Mouse (Mus musculus): Measurements from ENCODE around the gene Actn4.
"Not testable (repeated sequence)": the region's sequence is repeated elsewhere in the genome, so short reads cannot be mapped to it uniquely, and the experiment has no call there.

Gene Actn4

GRCm38 (mm10) chr7:28969672-28970394 is 7.7 kb upstream of the Actn4 start:
- no peak for DNase-seq

- DNase-seq, result no peak
Observed at GRCm38 (mm10) chr7:28969271-28969670, 7.1 kb upstream of the Actn4 start.

GRCm38 (mm10) chr7:28968120-28968519 is 6.0 kb upstream of the Actn4 start:
- not testable (repeated sequence) for DNase-seq

- no peak for DNase-seq
Observed at GRCm38 (mm10) chr7:28966751-28967505, 4.8 kb upstream of the Actn4 start.

GRCm38 (mm10) chr7:28966181-28966580 is 4.0 kb upstream of the Actn4 start:
- no peak for DNase-seq

GRCm38 (mm10) chr7:28965346-28965840 is 3.3 kb upstream of the Actn4 start:
- DNase-seq, result no peak

GRCm38 (mm10) chr7:28963399-28963923 is 1.3 kb upstream of the Actn4 start:
- DNase-seq, result no peak

GRCm38 (mm10) chr7:28961584-28961926 is 585 bp downstream of the Actn4 start:
- DNase-seq, result no peak

- no peak for DNase-seq
Observed at GRCm38 (mm10) chr7:28960354-28961046, 1.6 kb downstream of the Actn4 start.

- no peak for DNase-seq
Observed at GRCm38 (mm10) chr7:28959505-28960045, 2.6 kb downstream of the Actn4 start.

- no peak for DNase-seq
Observed at GRCm38 (mm10) chr7:28958770-28959169, 3.4 kb downstream of the Actn4 start.

- no peak for DNase-seq
Observed at GRCm38 (mm10) chr7:28957997-28958725, 4.0 kb downstream of the Actn4 start.

- no peak for DNase-seq
Observed at GRCm38 (mm10) chr7:28957286-28957685, 4.9 kb downstream of the Actn4 start.

- no peak for DNase-seq
Observed at GRCm38 (mm10) chr7:28956270-28956669, 5.9 kb downstream of the Actn4 start.

GRCm38 (mm10) chr7:28955295-28955897 is 6.7 kb downstream of the Actn4 start:
- DNase-seq, result no peak

GRCm38 (mm10) chr7:28954773-28955172 is 7.4 kb downstream of the Actn4 start:
- no peak for DNase-seq

GRCm38 (mm10) chr7:28953476-28954376 is 8.4 kb downstream of the Actn4 start:
- DNase-seq, result no peak

GRCm38 (mm10) chr7:28952786-28953185 is 9.4 kb downstream of the Actn4 start:
- no peak for DNase-seq

GRCm38 (mm10) chr7:28951764-28952163 is 10.4 kb downstream of the Actn4 start:
- no peak for DNase-seq

GRCm38 (mm10) chr7:28950346-28951037 is 11.6 kb downstream of the Actn4 start:
- DNase-seq, result no peak
